Mouse (Mus musculus) kidney, postnatal 36 days (tissue): ENCODE measurements around the gene Olfr464.

Experiments used
- DNase-seq, 2 experiments: peaks; one replicate each; pipeline ENCODE4 v3.0.0; 2021 to 2022; ENCODE audit warnings: mixed read lengths in 2 of 2

Gene Olfr464

GRCm38 (mm10) chr11:87920966-87921365, at the start of gene Olfr464:
Gene Olfr464 (minus strand): TSS chr11:87920967.
- peak; percentile 5 to 51 for DNase-seq

- peak; percentile 42 to 64 for DNase-seq
These were observed 47.8 kb upstream of the Olfr464 start for GRCm38 (mm10) chr11:87968356-87969122.

GRCm38 (mm10) chr11:87967692-87968289, 47.0 kb upstream of the Olfr464 start:
- peak; percentile 86 to 94 for DNase-seq

GRCm38 (mm10) chr11:87966214-87966613, 45.4 kb upstream of the Olfr464 start:
- DNase-seq: no peak

GRCm38 (mm10) chr11:87965293-87965692, 44.5 kb upstream of the Olfr464 start:
- DNase-seq: no peak

- DNase-seq: peak in 1 of 2 experiments; percentile 57
These were observed 36.3 kb upstream of the Olfr464 start for GRCm38 (mm10) chr11:87957066-87957465.

- DNase-seq: no peak
These were observed 34.4 kb upstream of the Olfr464 start for GRCm38 (mm10) chr11:87955144-87955543.

GRCm38 (mm10) chr11:87949990-87950389, 29.2 kb upstream of the Olfr464 start:
- DNase-seq: peak in 1 of 2 experiments; percentile 43

GRCm38 (mm10) chr11:87935467-87935866, 14.7 kb upstream of the Olfr464 start:
- no peak for DNase-seq

- no peak for DNase-seq
These were observed 13.0 kb upstream of the Olfr464 start for GRCm38 (mm10) chr11:87933731-87934130.

GRCm38 (mm10) chr11:87930348-87930747, 9.6 kb upstream of the Olfr464 start:
- no peak for DNase-seq

- DNase-seq: no peak
These were observed 466 bp downstream of the Olfr464 start for GRCm38 (mm10) chr11:87920301-87920700.

- no peak for DNase-seq
These were observed 4.8 kb downstream of the Olfr464 start for GRCm38 (mm10) chr11:87916005-87916404.

- DNase-seq: no peak
These were observed 16.4 kb downstream of the Olfr464 start for GRCm38 (mm10) chr11:87904331-87904730.

- no peak for DNase-seq
These were observed 23.5 kb downstream of the Olfr464 start, which contains the start of gene Olfr463 for GRCm38 (mm10) chr11:87897287-87897686. Gene Olfr463 (minus strand): TSS chr11:87897387.

- DNase-seq: no peak
These were observed 28.6 kb downstream of the Olfr464 start, which contains the start of gene Olfr462 for GRCm38 (mm10) chr11:87892168-87892567. Gene Olfr462 (minus strand): TSS chr11:87892268.

- DNase-seq: no peak
These were observed 35.9 kb downstream of the Olfr464 start for GRCm38 (mm10) chr11:87884856-87885255.

- DNase-seq: peak in 1 of 2 experiments; percentile 12
These were observed 37.3 kb downstream of the Olfr464 start for GRCm38 (mm10) chr11:87883493-87883892.

GRCm38 (mm10) chr11:87881714-87882113, 39.1 kb downstream of the Olfr464 start:
- no peak for DNase-seq

- peak in 1 of 2 experiments; percentile 4 for DNase-seq
These were observed 40.9 kb downstream of the Olfr464 start for GRCm38 (mm10) chr11:87879826-87880225.

- no peak for DNase-seq
These were observed 45.3 kb downstream of the Olfr464 start, which contains the start of gene Epx for GRCm38 (mm10) chr11:87875436-87875835. Gene Epx (minus strand): TSS chr11:87875536.

GRCm38 (mm10) chr11:87871766-87872165, 49.0 kb downstream of the Olfr464 start:
- no peak for DNase-seq

- DNase-seq: no peak
These were observed 50.7 kb downstream of the Olfr464 start for GRCm38 (mm10) chr11:87870096-87870495.

- peak in 1 of 2 experiments; percentile 61 for DNase-seq
These were observed 53.9 kb downstream of the Olfr464 start for GRCm38 (mm10) chr11:87866891-87867290.
